ENCODE assay signal across 8 mouse cellular contexts in the genomic region with DNA sequence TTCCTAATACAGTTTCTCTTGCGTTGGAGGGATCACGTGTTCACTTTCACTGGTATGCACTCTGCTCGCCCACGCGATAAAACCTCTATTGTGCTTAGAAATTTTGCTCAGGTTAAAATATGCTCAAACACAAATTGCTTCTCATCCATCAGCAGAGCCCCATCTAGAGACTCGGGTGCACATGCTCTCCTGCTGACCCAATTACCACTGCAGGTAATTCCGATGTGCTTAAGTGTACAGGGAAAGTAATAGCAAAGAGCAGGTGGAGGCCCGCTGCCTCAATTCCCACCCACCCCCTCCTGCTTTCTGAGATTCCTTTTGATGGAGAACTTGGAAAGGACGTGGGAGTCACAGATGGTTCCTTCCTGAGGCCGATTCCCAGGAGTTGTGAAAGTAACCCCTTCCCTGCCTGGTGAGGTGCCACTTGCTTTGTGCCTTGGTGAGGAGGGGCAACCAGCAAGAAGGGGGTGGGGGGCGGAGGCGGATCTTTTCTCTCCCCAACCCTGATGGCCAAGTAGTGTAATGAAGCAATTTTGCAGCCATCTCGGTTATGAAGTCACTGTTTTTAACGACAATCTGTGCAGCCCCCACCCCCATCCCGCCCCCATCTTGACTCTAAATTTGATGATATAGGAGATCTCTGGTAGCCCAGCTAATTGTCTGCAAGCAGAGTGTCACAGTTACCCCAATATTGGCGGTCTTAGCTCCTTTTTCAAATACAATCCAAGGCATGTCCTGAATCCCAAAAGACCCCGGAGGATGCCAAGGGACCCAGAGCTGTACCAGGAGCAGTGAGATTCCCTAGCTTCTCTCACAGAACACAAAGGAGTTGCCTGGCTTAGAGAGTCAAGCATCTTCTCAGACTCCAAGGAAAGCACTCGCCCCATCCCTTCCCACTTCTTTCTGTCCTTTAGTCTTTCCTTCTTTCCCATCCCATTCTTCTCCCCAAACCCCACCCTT. TPM values are rescaled to one million over a fixed set of nuclear protein-coding genes. Genes with fewer than 3 reads are reported as not detected.
DNase-seq lines count a peak whose midpoint lies in the region; ATAC-seq lines count a peak whose summit lies in the region.

No protein-coding gene starts in this region.

- no peak for ATAC-seq in monocyte, adult 5-6 weeks (replicated peaks; ENCODE audit: insufficient number of reproducible peaks, low FRiP score, low TSS enrichment, poor library complexity, severe bottlenecking)

- DNase-seq in lung, postnatal 36 days = peak; percentile 2
- no peak for DNase-seq in lung, postnatal 10 days
- DNase-seq in frontal cortex, postnatal 25 days (ENCODE audit: low spot score in 2 of 2) = peak; percentile 35 to 39
- DNase-seq in left cerebral cortex, postnatal 10 days (ENCODE audit: extremely low spot score in 1 of 2, low spot score in 2 of 2) = peak; percentile 66 to 70
- peak; percentile 51 for DNase-seq in retina, postnatal 1 day
- no peak for DNase-seq in thymus, postnatal 14 days
- DNase-seq in gastrocnemius, postnatal 10 days = no peak

- intact Hi-C loops in left cerebral cortex, postnatal 10 days (cut with DNase I) = loop anchor here (5.0 to 10.0 kb wide), 3 partner anchors 335 to 715 kb away; no protein-coding TSS in a partner anchor

RNA-seq across cellular contexts. Expression of a gene that starts 2.0 kb away (rescaled TPM):
- total RNA-seq in left cerebral cortex, postnatal 10 days (2021) = 100 to 1,000 TPM; 116 to 118 TPM
- not detected in 3 replicates for total RNA-seq in monocyte, adult 5-6 weeks (2017)
- total RNA-seq in gastrocnemius, postnatal 10 days (2021) = under 1 TPM; 0.18 to 0.19 TPM

Comparison
In these comparisons a context has a peak if more than half of its experiments do, and no peak if none do; other contexts are left out.
1. DNase-seq: peak in lung, postnatal 36 days (single experiment), frontal cortex, postnatal 25 days (2 of 2), left cerebral cortex, postnatal 10 days (2 of 2) and retina, postnatal 1 day (single experiment); none in lung, postnatal 10 days (single experiment), thymus, postnatal 14 days (single experiment) and gastrocnemius, postnatal 10 days (single experiment).
2. RNA of a gene that starts 2.0 kb away (total RNA-seq): 116 to 118 TPM in left cerebral cortex, postnatal 10 days; 0.18 to 0.19 TPM in gastrocnemius, postnatal 10 days and not detected in monocyte, adult 5-6 weeks; every median in the first group is over 10 times any median in the second.